Mouse (Mus musculus) heart, postnatal 25 days (tissue): ENCODE data around the gene B4galt5. TPM values are rescaled to one million over a fixed set of nuclear protein-coding genes. Genes with fewer than 3 reads are reported as not detected.

Experiments
- DNase-seq: peaks from one replicate; pipeline ENCODE4 v3.0.0; 2022; ENCODE audit warnings: low spot score
- intact Hi-C: fragments of 180-260 bp; cut with DNase I; formaldehyde crosslinking; loops from one replicate; pipeline ENCODE4 v1.15.1; 2025
- total RNA-seq, 2 experiments: library from RNA; stranded (reverse); gene quantifications; 2 replicates each; pipeline ENCODE4 v1.2.3; 2021

Gene B4galt5
- total RNA-seq, 2 experiments from 2014 or later = 12.7 to 14.6 TPM

DNA sequence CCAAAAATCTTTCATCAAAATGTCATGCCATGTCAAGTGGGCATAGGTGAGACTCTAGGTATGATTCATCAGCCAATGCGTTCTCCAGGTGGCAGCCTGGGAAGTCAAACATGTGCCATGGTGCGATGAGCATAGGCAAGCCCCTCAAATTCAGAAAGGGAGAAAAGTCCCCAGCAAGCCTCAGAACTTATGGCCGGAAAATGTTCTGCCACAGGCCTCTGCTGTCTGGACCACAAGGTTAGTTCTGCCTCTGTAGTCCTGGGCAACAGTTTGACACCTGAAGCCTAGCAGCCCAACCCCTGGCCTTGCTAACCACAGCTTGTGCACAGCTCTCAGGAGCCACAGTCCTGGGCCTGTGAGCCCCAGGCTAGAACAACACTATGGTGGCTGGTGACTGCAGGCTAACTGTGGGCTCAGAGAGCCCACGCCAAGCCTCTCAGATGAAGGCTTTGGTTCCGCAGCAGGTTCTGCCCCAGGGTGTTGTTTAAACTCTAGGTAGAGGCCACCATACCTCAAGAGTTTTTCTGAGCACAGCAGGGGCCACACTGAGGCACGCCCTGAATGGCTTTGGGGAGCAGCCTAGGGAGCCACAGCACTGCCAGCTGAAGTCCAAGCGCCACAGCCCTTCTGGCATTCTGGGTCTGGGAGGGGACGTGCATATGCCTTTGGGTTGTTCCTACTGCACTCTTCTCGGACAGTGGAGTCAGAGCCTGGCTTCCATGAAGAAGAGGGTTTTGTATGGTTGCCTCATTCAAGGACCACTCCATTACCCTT is 14.5 kb upstream of the B4galt5 start:
- DNase-seq = no peak
- intact Hi-C loops = no loop called here

DNA sequence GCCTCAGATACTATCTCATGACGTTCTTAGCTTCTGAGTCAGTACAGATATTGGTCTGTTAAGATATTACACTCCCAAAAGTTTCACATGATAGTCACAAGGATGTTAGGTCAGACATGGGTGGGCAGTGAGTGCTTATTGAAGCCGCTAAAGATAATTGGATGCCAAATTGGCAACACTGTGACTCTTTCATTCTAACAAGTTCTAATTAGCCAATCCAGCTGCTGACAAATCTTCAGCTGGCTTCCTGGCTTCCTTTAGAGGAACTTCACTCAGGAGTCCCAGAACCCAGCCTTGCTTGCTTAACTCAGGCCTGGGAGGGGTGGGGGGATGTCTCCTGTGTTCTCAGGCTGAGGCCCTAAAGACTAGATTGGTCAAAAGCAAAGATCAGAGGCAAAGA is 9.5 kb upstream of the B4galt5 start:
- DNase-seq = peak; percentile 50
- intact Hi-C loops = no loop called here

DNA sequence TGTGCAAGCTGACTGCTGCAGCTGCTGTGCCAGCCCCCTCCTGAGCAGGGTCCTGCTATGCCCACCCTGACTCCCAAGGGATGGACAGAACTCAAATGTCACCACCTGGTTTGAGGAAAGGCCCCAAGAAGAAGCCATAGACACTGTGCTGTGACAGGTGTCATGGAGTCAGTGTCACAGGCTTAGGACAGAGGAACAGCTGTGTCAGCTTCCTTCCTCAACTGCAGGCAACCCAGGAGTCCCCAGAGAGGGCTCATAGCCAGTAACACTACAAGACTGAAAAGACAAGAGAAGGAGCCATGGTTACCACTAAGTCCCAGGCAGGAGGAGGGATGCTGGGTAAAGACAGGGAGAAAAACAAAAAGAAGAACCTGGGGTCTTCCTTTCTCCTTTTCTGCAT is 7.9 kb upstream of the B4galt5 start:
- DNase-seq = no peak
- intact Hi-C loops = no loop called here

DNA sequence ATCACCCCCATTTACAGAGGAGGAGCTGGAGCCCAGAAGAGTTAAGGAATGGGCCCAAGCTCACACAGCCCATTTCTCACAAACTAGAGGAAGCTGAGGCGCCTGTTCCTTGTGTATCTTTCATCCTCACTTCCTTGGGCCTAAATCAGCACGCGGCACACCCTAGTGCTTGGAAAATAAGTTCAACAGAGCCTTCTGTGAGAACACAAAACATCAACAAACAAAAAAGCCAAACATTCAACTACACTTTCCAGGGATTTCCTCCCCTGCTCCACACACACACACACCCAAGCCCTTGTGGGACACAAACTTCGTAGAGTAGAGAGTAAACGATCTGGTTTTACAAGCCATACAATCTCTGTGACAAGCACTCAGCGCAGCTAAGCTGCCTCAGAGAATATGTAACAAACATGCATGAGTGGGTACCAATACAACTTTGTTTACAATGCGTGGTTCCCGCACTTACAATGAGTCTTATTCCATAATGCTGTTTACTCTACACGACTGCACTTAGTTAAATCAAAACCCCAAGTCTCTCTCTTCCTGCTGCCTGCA is 5.7 kb upstream of the B4galt5 start:
- intact Hi-C loops = no loop called here
- no peak for DNase-seq

DNA sequence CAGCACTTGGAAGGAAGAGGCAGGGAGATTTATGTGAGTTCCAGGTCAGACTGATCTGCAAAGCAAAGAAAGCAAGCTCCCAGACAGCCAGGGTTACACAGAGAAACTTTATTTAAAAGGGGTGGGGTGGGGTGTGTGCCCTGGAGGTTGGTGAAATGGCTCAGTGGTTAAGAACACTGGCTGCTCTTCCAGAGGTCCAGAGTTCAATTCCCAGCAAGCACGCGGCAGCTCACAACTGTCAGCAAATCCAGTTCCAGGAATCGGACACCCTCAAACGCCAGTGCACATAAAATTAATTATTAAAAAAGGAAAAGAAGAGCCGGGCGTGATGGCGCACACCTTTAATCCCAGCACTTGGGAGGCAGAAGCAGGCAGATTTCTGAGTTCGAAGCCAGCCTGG is 5.1 kb upstream of the B4galt5 start:
- no peak for DNase-seq
- intact Hi-C loops = no loop called here

DNA sequence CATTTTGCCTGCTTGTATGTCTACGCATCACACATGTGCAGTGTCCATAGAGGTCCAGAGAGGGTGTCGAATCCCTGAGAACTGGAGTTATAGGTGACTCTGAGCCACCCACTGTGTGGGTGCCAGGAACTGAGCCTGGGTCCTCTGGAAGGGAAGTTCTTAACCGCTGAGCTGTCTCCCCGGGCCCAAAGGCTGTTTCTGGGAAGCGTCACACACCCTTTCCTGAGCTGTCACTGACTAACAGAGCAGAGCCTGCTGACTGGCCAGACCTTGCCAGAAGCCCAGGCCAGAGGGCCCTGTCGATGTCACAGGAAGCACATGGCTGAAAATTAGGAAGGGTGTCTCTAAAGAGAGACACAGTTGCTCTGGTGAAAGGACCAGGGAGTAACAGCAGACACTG is 3.5 kb upstream of the B4galt5 start:
- peak; percentile 39 for DNase-seq

DNA sequence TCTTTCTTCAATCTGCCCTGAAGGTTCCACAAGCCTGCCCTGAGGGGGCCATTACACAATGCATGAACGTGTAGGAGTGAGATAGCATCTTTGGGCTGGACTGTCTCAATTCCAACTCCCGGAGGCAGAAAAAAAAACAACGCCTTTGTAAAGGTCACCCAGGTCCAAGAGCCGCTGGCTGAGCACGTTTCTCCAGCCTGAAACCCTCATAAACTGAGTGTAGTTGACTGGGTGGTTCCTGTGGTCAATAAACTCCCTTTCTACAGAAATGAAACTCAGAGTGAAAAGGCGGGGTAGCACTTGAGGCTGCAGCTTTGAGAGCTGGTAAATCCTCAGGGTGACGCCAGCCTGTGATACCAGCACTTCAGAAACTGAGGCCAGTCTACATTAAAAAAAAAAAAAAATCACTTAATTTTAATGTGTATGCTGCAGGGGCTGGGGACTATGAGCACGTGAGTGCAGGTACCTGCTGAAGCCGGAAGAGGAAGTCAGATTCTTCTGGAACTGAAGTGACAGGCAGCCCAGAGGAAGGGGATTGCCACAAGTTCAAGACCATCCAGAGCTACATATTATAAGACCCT is 2.5 kb upstream of the B4galt5 start:
- DNase-seq = no peak

More for the DNA sequence above, 3.5 kb upstream of the B4galt5 start:
- intact Hi-C loops = no loop called here

DNA sequence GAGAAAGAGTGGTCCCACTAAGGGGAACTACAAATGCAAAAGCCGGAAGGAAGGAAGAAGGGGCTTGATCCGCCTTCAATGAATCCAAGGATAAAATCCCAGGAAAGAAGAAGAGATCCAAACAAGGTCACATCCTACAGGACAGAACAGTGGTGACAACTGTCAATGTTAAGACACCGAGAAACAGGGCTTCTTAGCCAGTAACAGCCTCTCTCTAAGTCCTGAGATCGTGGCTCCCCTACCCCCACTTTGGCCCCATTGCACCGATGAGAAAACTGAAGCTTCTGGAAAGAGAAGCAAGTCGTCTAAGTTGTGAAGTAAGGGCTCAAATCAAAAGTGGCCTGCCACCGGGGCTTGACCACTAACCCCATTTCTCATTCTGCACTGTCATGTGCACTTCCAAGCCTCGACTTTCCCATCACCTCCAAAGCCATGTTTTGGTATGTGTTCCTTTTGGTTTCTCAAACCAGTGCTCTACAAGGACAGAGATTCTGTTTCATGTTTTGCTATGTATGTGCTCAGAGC is 1.2 kb upstream of the B4galt5 start:
- intact Hi-C loops = no loop called here
- no peak for DNase-seq

More for the DNA sequence above, 2.5 kb upstream of the B4galt5 start:
- intact Hi-C loops = no loop called here

DNA sequence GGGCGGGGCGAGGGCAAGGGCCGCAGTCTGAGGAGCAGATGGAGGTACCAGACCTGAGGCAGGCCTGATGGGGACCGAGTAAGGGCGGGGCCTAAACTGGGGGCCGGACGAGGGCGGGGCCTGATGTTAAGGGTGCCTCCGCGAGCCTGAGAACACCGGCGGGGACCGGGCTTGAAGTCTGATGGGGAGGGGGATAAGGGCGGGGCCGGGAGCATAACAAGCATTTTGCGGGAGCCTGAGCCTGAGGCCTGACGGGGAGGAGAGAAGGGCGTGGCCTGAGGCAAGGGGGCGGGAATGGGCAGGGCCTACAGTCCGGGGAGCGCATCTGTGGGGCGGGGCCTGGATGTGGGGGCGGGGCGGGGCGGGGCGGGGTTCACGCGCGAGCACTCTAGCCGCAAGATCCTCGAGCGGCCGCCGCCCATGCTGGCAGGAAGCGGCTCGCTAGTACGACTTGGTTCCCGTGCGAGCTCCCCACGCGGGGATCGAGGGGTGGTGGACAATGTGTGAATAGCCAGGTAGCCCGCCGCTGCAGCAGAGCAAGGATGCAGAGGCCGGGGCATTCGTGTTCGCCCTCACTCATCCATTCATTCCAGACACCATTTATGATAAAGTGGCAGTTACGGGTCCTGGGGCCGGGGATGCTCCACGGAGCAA is 427 bp upstream of the B4galt5 start:
- peak; percentile 90 for DNase-seq
- intact Hi-C loops = loop anchor here (5.0 kb wide), 1 partner anchor 68 kb away; no protein-coding TSS in a partner anchor

DNA sequence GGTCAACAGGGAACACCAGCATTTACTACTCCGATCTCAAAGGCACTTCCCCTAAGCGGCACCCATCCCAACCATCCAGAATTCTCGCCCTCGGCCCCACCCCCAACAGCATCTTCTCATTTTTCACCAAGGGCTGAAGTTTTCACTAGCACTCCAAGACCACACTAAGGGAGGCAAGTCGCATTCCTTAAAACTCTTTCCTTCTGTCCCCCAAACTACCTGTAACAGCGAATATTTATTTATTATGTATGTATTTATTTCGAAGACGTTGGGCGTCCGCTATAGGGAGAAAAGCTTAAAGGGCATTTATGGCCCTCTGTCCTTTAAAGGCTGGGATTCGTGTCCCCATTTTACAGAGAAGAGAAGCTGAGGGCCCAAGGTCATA is 1.0 kb downstream of the B4galt5 start:
- intact Hi-C loops = loop anchor here (5.0 kb wide), 1 partner anchor 69 kb away; no protein-coding TSS in a partner anchor
- peak; percentile 39 for DNase-seq

DNA sequence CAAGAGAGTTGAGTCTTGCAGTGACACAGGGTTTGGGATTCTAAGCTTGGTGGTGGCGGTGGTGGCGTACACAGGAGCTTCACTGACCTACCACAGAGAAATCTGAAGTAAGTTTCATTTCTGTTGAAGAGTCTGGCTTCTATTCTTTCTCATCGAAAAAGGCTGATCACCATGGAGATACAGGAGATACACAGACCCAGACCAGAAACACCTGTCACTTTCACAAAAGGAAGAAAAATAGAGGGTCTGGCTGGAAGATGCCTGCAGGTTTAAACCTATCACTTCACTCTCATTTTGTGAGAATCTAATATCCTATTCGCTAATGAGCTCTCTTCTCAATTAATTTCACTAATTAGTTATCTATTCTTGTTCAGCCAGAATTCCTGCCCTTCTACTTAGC is 1.6 kb downstream of the B4galt5 start:
- no peak for DNase-seq
- intact Hi-C loops = loop anchor here (5.0 kb wide), 1 partner anchor 70 kb away; no protein-coding TSS in a partner anchor

DNA sequence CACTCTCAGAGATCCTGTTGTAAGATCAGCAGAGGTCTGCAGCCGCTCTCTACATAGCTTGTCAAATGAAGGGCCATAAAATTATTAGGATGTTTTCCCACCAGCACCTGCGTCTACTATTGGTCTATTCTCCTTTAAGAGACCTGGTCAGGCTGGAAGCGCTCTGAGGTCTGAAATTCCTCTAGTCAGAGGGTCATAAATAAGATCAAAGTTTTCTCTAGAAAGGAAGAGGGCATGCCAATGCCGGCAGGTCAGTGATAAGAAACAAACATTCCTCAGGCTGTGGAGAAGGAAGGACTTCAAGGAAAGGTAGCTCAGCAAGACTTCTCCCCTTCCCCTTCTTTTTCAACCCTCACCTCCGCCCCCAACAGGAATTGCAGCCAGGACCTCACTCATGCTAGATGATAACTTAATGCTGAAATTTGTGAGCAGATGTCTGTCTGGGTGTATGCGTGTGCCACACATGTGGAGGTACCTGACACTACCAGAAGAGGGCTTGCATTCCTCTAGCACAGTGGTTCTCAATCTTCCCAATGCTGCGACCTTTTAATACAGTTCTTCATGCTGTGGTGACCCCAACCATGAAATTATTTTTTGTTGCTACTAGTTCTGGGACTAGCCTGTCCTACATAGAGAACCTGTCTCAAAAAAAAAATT is 3.3 kb downstream of the B4galt5 start:
- no peak for DNase-seq
- intact Hi-C loops = loop anchor here (5.0 kb wide), 1 partner anchor 72 kb away; no protein-coding TSS in a partner anchor

DNA sequence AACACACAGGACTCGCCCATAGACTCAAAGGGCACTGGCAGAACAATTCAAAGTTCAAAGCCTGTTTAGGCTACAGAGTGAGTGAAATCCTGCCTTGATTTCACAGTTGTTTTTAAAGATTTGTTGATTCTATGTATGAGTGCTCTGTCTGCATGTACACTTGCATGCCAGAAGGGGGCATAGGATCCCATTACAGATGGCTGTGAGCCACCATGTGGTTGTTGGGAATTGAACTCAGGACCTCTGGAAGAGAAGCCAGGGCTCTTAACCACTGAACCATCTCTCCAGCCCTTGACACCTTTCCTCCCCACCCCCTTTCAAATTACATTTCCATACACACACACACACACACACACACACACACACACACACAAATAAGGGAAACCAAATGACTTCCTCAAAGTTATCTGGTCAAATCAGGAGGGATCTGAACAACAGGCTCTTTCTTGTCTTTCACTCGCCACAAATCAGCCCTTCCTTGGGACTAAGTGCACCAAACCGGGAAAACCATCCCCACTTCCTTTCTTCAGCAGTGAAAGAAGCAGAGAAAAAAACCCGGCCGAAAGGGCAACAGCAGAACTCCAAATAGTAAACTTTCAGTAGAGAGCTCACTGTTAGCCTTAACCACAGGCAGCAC is 4.0 kb downstream of the B4galt5 start:
- DNase-seq = no peak
- intact Hi-C loops = loop anchor here (5.0 kb wide), 1 partner anchor 72 kb away; no protein-coding TSS in a partner anchor

DNA sequence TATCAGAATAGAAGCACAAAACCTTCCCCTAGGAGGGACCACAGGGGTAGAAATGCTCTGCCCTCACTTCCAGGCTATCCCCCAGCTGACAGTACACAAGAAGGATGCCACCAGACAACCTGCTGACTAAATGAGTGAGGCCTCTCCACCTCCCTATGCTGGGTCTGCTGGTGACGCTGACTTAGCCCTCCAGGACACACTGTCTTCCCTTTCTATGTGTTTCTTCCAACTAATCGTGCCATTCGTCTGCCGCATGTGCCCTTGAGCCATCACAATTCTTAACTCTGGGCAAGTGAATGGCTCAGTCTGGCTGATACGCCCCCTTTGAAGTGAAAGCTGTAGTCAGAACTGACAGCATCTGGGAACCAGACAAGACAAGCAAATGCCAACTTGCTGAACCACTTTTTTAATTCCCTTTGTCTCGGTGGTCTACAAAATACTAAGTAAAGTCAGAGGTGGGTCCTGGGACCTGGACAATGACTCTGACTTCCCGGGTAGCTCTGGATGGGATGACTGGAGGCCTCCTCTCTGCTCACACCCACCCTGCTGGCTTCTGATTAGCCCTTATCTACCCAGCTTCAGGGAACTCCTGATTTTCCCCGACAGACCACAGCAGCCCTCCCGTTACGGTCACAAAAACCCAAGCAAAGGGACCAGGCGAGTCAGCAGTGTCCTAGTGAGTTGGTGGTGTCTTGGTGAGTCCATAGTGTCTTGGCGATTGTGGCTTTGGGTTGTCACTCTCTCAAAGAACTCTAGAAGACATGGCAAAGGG is 5.4 kb downstream of the B4galt5 start:
- DNase-seq = no peak
- intact Hi-C loops = no loop called here

DNA sequence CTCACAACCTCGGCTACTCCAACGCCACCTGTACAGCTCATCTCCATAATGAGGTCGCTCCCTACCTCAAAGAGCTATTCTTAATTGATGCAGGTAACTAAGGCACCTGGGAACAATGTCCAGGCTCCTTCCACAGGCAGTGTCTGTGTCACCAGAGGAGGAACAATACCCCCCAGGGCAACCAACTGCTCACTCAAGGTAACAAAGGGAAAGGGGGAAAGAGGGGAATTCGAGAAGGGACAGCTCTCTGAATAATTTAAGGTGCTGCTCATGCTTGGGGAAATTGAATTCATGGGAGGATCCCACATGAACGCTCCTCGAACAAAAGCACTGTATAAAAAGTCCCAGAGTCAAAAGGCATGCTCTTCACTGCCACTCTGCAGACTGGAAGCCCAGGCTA is 6.1 kb downstream of the B4galt5 start:
- intact Hi-C loops = no loop called here
- DNase-seq = no peak

DNA sequence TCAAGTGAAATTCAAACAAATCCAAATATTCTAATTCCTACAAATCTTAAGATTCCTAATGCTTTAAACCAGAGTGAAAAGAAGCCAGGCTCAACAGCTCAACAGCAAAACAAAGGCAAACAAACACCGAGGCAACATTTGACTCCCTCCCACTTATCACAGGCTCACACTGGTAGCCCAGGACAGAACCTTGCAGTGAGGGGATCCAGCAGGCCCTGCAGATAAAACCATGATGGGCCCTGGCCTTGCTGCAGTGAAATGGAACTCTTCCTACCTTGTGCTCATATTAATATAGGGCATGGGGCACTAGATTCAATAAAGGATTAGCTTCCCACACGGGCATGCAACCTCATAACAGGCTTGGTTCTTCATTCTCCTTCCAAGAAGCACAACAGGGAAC is 11.4 kb downstream of the B4galt5 start:
- intact Hi-C loops = no loop called here
- DNase-seq = no peak

DNA sequence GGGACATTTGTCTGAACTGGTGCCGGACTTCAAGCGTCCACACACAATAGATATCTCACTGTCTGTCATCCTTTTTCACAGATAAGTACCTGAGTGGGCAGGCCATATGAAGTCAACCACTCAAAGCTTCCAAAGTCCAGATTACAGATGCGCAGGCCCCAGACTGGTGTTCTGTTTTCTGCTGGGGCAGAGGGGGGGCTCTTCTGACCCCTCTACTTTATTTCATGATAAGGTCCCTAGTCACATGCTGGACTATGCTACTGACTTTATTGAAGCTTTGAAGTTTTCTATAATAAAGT is 11.8 kb downstream of the B4galt5 start:
- intact Hi-C loops = no loop called here

DNA sequence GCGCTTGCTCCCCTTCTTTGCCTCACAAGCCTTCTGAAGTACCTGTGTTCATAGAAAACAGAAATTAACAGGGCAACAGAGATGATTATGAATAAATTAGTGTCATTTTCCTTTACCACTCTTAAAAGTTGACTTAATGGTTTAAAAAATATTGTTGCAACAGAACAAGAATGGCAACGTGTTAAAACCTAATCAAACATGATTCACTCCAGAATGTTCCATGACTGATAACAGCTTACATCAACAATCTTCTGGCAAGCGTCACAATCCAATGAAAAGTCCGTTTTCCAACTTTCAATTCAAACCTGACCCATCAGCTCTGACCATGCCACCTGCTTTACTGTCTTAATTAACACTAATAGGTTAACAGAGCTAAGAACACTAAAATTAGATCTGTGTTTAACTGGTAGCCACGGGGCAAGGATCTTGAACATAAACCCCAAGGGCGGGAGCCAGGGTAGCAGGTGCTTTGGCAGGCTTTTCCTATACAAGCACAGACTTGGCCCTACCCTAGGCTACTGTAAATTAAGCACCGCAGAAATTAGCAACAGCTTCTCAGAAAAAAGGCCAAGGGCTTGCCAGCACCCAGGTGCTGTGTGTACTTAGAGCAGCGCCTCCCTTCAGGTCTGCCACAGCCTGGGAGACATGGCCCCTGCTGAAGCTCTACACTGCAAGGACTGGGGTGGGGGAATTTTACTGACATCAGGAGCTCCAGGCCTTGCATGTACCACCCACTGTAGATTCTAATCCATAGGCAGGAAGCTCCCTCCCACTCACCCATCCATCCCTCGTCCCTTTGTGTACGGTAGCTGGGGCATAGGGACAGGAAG is 12.4 kb downstream of the B4galt5 start:
- intact Hi-C loops = no loop called here
- no peak for DNase-seq

More for the DNA sequence above, 11.8 kb downstream of the B4galt5 start:
- DNase-seq = no peak
